Mouse (Mus musculus): ENCODE data around the gene Mrgprb4.

The Mrgprb4 gene

GRCm38 (mm10) chr7:48199188-48199587 lies at the start of gene Mrgprb4:
Mrgprb4 (minus strand) TSS chr7:48199288.
- no peak for DNase-seq (ENCODE audit: low spot score)

GRCm38 (mm10) chr7:48226114-48226513 lies 27.0 kb upstream of the Mrgprb4 start:
- DNase-seq (ENCODE audit: low spot score) = no peak

GRCm38 (mm10) chr7:48225065-48225464 lies 26.0 kb upstream of the Mrgprb4 start:
- DNase-seq (ENCODE audit: low spot score) = no peak

- DNase-seq (ENCODE audit: low spot score) = no peak
These were observed 30.2 kb downstream of the Mrgprb4 start, which contains the start of gene Mrgprb5 for GRCm38 (mm10) chr7:48168919-48169318. Mrgprb5 (minus strand) TSS chr7:48169019.

- no peak for DNase-seq (ENCODE audit: low spot score)
These were observed 31.6 kb downstream of the Mrgprb4 start for GRCm38 (mm10) chr7:48167471-48167870.
